Mouse (Mus musculus): ENCODE measurements around the gene Grasp. TPM values are rescaled to one million over a fixed set of nuclear protein-coding genes. Genes with fewer than 3 reads are reported as not detected.

The Grasp gene
- 8.7 and 9.7 TPM in 2 replicates for polyA plus RNA-seq (2012; rRNA removed)

GRCm38 (mm10) chr15:101224006-101224906 lies at the start of gene Grasp:
Gene Grasp (plus strand): TSS chr15:101224188.
- DNase-seq (ENCODE audit: low spot score), result peak; percentile 73

- DNase-seq (ENCODE audit: low spot score), result no peak
Measured at GRCm38 (mm10) chr15:101174294-101175130, 49.5 kb upstream of the Grasp start.

- DNase-seq (ENCODE audit: low spot score), result no peak
Measured at GRCm38 (mm10) chr15:101175131-101175460, 48.9 kb upstream of the Grasp start.

DNA sequence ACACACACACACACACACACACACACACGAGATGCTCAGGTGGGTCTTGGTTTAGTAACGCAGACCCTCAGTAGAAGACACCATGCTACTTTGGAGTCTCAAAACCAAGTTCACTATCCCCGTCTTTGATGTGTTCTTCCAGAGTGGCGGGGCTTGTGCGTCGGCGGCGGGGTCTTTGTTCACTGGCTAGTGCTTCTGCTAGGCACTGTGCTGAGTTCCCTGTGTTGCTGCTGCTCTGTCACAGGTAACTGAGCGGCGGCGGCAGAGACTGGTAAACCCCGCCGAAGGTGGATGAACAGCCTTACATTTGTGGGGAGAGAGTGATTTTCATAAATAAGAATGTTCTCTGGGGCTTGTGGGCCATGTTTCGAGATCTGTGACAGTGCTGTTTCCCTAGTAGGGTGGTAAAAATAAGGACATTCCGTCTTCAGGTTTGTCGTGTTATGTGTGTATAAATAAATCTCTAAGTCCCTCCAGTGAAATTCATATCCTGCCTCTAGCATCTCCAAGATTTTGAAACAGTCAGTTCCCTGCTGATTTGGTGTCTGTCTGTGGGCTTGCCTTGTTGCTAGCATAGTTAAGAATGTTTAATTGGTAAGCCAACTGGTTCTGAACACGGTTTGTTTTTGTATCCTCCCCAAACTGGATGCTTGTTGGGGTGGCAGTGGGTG lies 48.2 kb upstream of the Grasp start:
- no peak for DNase-seq (ENCODE audit: low spot score)

DNA sequence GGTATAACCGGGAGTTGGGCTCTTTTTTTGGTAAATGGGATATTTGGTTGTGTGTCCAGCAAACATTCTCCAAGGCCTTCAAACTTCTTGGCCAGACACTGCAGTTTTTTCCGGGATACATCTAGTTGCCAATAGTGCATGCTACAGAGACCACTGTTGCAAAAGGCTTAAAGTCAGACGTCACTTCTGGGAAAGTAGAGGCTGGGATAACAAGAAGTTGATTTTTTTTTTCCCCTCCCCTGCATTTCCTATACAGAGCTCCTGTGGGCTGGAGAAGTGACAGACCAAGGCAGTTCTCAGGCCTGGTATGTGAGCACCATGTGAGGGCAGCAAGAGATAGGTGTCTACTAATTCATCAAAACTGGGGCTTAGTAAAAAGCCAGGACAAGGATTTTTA lies 47.7 kb upstream of the Grasp start:
- no peak for DNase-seq (ENCODE audit: low spot score)

GRCm38 (mm10) chr15:101176795-101177691 lies 46.9 kb upstream of the Grasp start:
- DNase-seq (ENCODE audit: low spot score), result no peak

DNA sequence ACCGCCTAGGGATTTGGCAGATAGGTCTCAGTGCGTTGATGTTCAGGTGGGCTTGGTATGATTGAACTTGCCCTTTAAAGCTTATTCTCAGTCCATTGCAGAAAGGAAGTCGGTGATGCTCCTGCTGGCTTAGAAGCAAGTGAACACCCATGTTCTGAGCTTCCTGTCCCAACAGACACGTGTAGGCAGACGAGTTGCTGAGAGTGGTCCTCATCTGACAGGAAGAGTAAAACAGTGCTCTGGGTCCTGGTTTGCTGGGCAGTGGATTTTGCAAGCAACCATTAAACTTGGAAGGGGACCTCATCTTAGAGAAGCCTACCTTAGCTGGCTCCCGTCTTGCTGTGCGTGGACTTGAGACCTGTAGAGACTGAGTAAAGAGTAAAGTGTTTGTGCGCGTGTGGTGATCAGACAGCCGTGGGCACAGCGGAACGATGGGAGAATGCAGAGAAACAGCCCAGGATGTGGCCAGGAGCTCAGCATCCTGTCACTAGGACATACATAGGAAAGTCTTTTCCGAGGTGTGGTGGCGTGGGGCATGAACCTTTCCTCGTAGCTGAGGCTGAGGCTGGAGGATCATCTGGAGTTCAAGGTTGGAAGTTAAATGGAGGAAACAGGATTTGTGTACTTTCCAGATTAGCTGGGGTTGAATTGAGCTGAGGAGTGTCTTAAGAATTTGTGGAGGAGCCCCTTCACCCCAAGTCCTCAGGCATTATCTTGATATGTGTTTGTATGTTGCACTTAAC lies 43.5 kb upstream of the Grasp start:
- no peak for DNase-seq (ENCODE audit: low spot score)

DNA sequence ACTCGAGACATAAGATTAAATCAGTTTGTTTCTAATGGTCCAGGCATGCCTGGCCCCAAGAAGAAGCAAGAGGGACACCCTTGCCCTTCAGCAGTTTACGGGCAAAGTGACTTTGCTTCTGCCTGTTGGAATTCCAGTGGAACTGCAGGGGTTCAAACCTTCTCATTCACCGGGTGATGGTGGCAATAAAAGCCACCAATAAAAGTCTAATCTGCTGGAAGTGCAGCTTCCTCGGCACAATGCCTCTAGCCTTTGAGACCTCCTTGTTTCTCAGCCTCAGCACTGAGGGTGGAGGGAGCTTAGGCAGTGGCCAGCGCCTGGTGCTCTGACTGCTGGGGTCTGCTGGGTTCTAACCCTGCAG lies 42.9 kb upstream of the Grasp start:
- DNase-seq (ENCODE audit: low spot score), result no peak

DNA sequence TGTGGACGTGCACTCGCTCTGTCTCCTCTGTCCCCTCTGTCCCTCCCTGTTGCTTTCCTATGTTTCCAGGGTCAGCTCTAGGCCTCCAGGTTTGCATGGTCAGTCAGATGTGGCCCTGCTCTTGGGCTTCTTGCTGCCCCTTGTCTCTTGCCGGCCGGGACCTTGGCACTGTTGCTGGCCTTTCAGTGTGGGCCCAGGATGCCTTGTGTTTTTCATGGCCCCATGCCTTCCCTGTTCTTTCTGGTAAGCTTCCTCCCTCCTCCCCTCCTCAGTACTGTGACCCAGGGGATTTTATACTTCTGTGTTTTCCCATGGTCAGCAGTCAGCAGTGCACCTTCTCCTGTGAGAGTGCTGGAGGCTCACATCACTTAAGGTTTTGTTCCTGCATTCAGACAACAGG lies 42.5 kb upstream of the Grasp start:
- DNase-seq (ENCODE audit: low spot score), result no peak

DNA sequence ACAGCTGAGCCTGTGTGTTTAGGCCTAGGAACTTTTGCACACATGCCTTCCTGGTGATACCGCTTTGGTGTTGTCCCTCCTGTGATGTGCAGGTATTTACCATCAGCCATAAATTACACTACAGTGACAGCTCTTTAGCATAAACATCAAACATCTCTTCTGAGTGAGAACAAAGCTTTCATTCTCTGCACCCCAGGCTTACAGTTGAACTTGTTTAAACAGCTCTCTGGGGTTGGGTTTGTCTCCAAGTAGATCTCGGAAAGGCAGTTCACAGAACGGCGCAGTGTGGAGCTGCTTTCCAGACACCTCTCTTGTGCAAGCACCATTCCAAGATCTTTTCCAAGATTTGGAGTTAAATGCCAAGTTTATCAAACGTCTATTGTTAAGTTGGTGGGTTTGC lies 41.3 kb upstream of the Grasp start:
- no peak for DNase-seq (ENCODE audit: low spot score)

DNA sequence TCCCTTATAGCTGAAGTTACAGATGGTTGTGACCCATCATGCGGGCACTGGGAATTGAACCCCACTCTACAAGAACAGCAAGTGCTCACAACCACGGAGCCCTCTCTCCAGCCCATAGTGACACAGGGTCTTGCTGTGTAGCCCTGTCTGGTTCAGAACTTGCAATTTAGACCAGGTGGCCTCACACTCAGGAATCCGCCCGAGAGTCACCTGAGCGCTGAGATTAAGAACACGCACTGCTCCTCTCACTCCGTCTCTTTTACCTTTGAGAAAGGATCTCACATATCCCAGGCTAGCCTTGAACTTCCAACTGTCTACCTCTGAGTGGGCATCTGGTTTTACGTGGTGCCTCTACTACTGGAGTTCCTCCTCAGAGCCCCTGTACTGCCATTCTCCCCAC lies 39.7 kb upstream of the Grasp start:
- no peak for DNase-seq (ENCODE audit: low spot score)

GRCm38 (mm10) chr15:101185549-101185948 lies 38.4 kb upstream of the Grasp start:
- no peak for DNase-seq (ENCODE audit: low spot score)

DNA sequence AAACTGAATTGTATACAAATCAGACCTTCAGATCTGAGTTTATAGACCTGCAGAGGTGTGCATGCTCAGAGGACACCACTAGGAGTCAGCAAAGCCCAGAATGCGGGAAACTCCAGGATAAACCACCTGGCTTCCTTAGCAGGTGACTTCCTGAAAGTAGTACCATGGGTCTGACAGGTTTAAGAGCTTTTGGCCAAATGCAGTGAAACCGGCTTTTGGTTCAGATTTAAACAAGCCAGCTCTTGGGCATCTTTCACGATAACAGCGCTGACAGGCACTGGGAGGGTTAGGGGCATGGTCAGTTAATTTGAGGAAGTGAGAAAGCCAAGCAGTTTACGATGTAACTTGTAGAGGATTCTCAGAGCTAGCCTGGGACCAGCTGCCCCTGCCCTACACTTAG lies 36.1 kb upstream of the Grasp start:
- DNase-seq (ENCODE audit: low spot score), result no peak

GRCm38 (mm10) chr15:101189981-101190761 lies 33.8 kb upstream of the Grasp start:
- DNase-seq (ENCODE audit: low spot score), result no peak

DNA sequence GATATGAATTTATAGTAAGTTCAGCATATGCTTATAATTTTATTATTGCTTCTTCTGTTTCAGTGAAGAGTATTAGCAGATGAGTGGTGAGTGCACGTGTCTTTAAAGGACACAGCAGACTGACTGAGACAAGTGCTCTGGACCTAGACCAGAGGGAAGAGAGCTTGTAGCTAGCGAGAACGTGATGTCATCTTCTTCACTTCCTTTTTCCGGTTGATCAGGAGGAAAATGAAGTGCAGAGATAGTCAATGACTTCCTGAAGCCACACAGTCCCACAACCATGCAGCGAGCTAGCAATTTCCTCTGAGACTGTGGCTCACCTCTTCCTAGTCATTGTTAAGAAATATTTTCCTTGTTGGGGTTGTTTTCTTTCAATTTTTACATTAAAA lies 33.2 kb upstream of the Grasp start:
- DNase-seq (ENCODE audit: low spot score), result no peak

DNA sequence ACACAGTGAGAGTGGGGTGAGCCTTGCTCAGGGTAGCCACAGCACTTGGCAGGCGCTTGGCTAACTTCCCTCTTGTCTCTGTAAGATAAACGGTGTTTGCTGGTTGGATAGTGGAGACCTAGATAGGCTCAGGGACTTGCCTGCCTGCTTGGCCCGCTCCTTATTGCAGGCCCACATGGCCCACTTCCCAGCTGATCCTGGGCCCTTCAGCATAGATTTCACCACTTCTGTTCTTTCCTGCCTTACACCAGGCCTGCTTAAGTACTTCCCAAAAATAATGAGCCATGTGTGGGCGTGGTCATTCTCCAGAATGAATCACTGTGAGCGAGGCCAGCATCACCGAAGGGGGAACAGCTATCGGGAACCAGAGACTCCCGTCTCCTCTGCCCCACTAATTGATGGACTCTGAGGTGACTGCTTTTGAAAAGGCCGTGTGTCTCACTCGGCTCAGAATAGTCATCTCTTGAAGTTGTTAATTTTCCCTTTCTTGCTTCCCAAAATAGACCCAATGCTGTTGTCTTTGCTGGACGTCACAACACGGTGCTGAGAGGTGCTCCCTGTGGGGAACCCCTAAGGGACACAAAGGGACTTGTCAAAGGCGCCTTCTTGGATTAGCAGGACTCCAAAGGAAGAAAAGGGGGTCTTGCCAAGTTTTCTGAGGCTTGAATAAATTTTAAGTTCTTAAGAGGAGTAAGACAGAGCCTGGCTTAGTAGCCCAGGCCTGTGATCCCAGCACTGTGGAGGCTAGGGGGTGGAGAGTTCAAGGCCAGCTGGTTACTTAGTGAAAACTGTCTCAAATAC lies 32.3 kb upstream of the Grasp start:
- DNase-seq (ENCODE audit: low spot score), result no peak

- no peak for DNase-seq (ENCODE audit: low spot score)
Measured at GRCm38 (mm10) chr15:101192260-101192640, 31.7 kb upstream of the Grasp start.

DNA sequence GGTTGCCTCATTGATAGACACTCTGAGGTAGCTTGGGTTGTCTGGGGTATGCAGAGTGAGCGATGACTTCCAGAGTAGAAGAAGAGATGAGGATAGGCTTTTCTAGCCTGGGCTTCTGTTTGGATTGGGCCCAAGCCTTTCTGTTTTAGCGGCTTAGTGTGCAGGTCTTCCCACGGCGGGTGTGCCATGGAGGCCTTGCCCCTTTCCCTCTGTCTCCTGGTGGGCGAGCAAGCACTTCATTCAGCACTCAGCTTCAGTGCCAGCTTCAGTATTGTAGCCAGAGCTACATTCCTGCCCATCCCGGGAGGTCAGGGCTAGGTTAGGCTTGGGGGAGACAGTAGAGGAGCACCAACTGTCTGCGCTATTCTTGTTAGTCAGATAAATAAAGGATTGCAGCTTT lies 31.3 kb upstream of the Grasp start:
- no peak for DNase-seq (ENCODE audit: low spot score)

- DNase-seq (ENCODE audit: low spot score), result no peak
Measured at GRCm38 (mm10) chr15:101193971-101194370, 30.0 kb upstream of the Grasp start.
